ENCODE assay signal across 9 mouse cellular contexts in genomic region chr7:129801431-129801847, GRCm38 (mm10).
A peak's percentile ranks its signal among the peaks of the same experiment; 100 is the strongest.
DNase-seq lines count a peak whose midpoint lies in the region; ATAC-seq and TF ChIP-seq lines count a peak whose summit lies in the region.
"Had no signal": no experiment of that assay in that cellular context is flagged by ENCODE, and none has a peak within 500 bp of the region (broad histone marks: within the 10 kb centered on the region; RNA-seq: fewer than 3 reads in every experiment).

No protein-coding gene starts in this region.

- H3K27me3 ChIP-seq in lung, embryonic 14.5 days (ENCODE audit: insufficient read depth, low read length): no peaks in the 10 kb centered on the region
- H3K27me3 ChIP-seq in liver, postnatal 0 days (ENCODE audit: insufficient read depth, low read length): no peaks in the 10 kb centered on the region
- H3K27me3 ChIP-seq: liver, embryonic 15.5 days had no signal

- DNase-seq in lung, embryonic 14.5 days: peak; percentile 86
- no peak for DNase-seq in lung, postnatal 14 days
- DNase-seq in brain, adult 2 months (ENCODE audit: low read depth, low spot score): peak; percentile 25
- DNase-seq in heart, adult 9 months (ENCODE audit: low spot score in 2 of 2): peak; percentile 6 to 44
- DNase-seq in kidney, postnatal 14 days: peak; percentile 56
- no peak for DNase-seq in liver, postnatal 0 days
- DNase-seq in spleen, postnatal 4 days (ENCODE audit: low spot score in 2 of 2): no peak

- no peaks in the 10 kb centered on the region for H3K9me3 ChIP-seq in lung, embryonic 14.5 days (ENCODE audit: low read depth, low read length)
- no peaks in the 10 kb centered on the region for H3K9me3 ChIP-seq in liver, postnatal 0 days (ENCODE audit: low read length)
- H3K9me3 ChIP-seq: liver, embryonic 15.5 days had no signal

- no peak for TF ChIP-seq EP300 in liver, postnatal 0 days (IDR thresholded peaks at IDR 0.05; ENCODE audit: low read depth)

- no peak overlapping the region for H3K4me3 ChIP-seq in lung, embryonic 14.5 days (ENCODE audit: low read depth, low read length)
- H3K4me3 ChIP-seq in liver, postnatal 0 days (ENCODE audit: low read depth, low read length): no peak overlapping the region
- H3K4me3 ChIP-seq: liver, embryonic 15.5 days had no signal

- ATAC-seq in lung, embryonic 14.5 days (ENCODE audit: insufficient read depth): peak; percentile 25; the same call in 1 of the 2 replicates
- ATAC-seq in liver, postnatal 0 days: no peak
- no peak for ATAC-seq in megakaryocyte progenitor cell, adult 5-6 weeks (replicated peaks; ENCODE audit: poor library complexity)

- no peak overlapping the region for H3K4me2 ChIP-seq in lung, embryonic 14.5 days
- no peak overlapping the region for H3K4me2 ChIP-seq in liver, postnatal 0 days (ENCODE audit: low read depth, low read length)
- H3K4me2 ChIP-seq: liver, embryonic 15.5 days had no signal

- 18% methylated on average over 2 of the region's 2 CpGs for whole genome bisulfite sequencing in lung, embryonic 14.5 days
- WGBS in liver, postnatal 0 days (ENCODE audit: insufficient replicate concordance): 57% methylated on average over 2 of the region's 2 CpGs

- no peak overlapping the region for H3K9ac ChIP-seq in lung, embryonic 14.5 days
- H3K9ac ChIP-seq in liver, postnatal 0 days (replicated peaks): no peak overlapping the region
- H3K9ac ChIP-seq: liver, embryonic 15.5 days had no signal

- peaks cover 40% of the 10 kb centered on the region for H3K4me1 ChIP-seq in lung, embryonic 14.5 days (ENCODE audit: insufficient read depth)
- H3K4me1 ChIP-seq in liver, postnatal 0 days (ENCODE audit: insufficient read depth): no peaks in the 10 kb centered on the region
- H3K4me1 ChIP-seq: liver, embryonic 15.5 days had no signal

- TF ChIP-seq CTCF in lung, embryonic 14.5 days (IDR thresholded peaks at IDR 0.05; ENCODE audit: low read depth): no peak
- TF ChIP-seq CTCF in liver, postnatal 0 days (IDR thresholded peaks at IDR 0.05; ENCODE audit: low read depth): no peak

- no peaks in the 10 kb centered on the region for H3K36me3 ChIP-seq in lung, embryonic 14.5 days (ENCODE audit: insufficient read depth)
- H3K36me3 ChIP-seq in liver, postnatal 0 days (replicated peaks; ENCODE audit: insufficient read depth, low read length): no peaks in the 10 kb centered on the region
- H3K36me3 ChIP-seq: liver, embryonic 15.5 days had no signal

- peak overlapping the region; percentile 81 for H3K27ac ChIP-seq in lung, embryonic 14.5 days (ENCODE audit: low read depth)
- no peak overlapping the region for H3K27ac ChIP-seq in liver, postnatal 0 days (ENCODE audit: low read depth)
- H3K27ac ChIP-seq: liver, embryonic 15.5 days had no signal

Comparison
In these comparisons a context has a peak if more than half of its experiments do, and no peak if none do; other contexts are left out.
1. DNase-seq: peak in lung, embryonic 14.5 days (single experiment), brain, adult 2 months (single experiment), heart, adult 9 months (2 of 2) and kidney, postnatal 14 days (single experiment); none in lung, postnatal 14 days (single experiment), liver, postnatal 0 days (single experiment) and spleen, postnatal 4 days (0 of 2).